Mouse (Mus musculus): ENCODE data around the gene Pfn3. TPM values are rescaled to one million over a fixed set of nuclear protein-coding genes. Genes with fewer than 3 reads are reported as not detected.

Gene Pfn3
- not detected for total RNA-seq (2023)

DNA sequence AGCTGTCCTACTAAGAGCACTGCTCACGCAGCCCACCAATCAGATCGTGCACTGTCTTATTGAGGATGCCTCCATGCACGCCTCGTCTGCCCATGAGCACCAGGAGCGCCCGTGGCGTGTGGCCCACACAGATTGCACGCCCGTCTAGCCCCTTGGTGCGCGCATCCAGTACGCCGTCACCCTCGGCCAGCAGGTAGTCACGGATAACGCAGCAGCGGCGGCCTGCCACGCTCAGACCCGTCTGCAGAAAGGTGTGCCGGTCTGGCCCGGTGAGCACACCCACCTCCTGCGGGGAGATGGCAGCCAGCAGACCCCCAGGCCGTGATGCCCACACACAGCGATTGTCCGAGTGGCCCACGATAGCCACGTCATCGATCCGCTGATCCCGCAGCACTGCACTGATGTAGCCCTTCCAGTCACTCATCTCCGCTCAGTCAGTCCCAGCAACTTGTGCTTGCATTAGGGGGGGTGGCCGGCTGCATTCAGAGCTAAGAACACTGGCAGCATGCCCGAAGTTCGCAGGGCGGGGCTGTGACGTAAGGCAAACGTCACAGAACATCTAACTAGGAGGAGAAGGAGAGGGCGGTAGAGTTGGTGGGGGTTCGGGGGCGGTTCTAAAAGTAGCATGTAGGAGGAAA is at the start of gene Pfn3:
Gene Pfn3 (minus strand): TSS at position 490 of the 638 bp plus-strand sequence.

DNA sequence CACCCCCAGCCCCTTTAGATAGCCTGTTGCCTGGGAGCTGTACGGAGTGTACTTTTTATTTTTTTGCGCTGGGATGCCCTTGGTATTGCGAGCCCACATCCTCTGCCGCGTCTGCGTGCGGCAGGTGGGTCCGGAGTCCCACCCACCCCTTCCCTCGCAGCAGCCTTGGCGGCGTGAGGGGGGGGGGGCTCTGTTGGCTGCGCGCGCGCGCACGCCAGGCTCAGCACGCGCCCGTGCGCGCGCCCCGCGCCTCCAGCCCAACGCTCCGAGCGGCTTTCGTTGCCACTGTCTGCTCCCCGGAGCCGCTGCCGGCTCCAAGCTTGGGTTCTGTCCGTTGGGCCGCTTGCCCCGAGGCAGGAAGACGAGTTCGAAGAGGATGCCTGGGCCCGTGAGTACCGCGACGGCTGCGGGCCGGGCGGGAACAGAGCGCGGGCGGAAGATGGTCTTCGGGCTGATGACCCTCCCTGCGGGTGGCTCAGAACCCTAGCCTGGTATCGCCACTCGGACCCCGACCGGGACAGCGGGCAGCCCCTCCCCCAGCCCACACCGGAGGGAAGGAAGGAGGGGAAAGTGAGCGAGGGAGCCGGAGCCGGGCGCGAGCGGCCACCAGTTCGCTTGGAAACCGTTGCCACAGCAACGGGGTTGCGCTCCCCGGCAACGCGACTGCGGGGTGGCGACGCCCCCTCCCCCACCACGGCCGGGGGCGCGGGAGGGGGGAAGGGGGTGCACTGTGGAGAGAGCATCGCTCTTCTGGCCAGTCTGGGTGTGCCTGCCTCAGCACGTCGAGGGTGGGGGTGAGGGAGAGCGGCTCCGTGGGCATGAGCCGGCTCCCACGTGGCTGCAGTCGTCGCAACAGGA is 49.2 kb upstream of the Pfn3 start, which contains the start of gene Prr7:
Gene Prr7 (plus strand): TSS at position 241 of the 858 bp plus-strand sequence.

DNA sequence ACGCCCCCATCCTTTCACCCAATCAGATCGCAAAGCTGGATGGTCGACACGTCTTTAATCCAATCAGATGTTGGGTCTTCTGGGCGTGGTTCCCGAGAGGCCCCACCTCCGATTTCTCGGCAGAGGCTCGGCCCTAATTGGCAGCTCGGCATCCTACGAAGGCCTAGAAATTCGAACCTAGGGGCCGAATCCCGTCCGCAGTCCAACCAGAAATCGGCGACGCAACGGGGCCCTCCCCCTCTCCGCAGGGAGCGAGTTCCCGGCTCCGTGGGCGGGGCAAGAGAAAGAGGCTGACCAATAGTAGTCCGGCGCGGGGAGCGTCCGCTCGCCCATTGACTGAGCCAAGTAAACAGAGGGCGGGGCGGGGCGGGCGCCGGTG is 29.9 kb upstream of the Pfn3 start, which contains the start of gene Grk6:
Gene Grk6 (plus strand): TSS at position 136 of the 379 bp plus-strand sequence.

DNA sequence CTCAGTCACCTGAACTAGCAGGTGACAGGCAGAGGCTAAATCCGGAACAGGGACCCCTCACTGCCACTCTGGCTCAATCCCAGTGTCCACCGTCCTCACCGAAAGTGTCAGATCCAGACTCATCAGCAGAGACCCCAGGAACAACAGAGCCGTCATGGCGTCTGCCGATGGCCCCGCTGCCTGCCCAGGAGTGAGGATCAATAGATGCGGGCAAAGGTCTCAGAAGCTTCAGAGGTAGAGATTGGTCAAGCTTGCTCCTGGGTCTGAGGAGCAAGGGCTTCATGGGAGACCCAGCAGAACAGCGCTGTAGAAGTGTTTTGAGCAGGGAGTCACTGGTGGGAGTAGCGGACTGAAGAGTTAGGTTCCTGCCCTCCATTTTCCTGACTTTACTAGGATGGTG is 11.6 kb upstream of the Pfn3 start, which contains the start of gene F12:
Gene F12 (minus strand): TSS at position 181 of the 400 bp plus-strand sequence.

DNA sequence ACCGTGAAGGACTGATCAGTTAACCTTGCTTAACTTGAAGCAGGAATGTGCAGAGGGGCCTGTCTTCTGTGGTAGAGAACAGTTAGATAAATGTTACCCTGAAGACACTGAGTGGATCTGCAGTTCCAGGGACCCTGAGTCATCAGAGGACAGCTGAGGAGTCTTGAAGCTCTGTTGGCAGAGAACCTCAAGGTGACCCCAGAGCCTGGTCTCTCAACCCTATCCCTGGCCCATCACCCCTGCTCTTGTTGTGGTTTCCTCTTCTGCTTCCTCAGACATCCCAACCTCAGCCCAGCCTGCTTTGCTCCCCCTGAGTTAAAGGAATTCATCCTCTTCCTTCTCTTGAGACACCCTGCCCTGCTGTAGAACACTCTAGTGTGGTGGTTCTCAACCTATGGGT is 16.9 kb downstream of the Pfn3 start, which contains the start of gene Slc34a1:
Gene Slc34a1 (plus strand): TSS at position 100 of the 400 bp plus-strand sequence.

DNA sequence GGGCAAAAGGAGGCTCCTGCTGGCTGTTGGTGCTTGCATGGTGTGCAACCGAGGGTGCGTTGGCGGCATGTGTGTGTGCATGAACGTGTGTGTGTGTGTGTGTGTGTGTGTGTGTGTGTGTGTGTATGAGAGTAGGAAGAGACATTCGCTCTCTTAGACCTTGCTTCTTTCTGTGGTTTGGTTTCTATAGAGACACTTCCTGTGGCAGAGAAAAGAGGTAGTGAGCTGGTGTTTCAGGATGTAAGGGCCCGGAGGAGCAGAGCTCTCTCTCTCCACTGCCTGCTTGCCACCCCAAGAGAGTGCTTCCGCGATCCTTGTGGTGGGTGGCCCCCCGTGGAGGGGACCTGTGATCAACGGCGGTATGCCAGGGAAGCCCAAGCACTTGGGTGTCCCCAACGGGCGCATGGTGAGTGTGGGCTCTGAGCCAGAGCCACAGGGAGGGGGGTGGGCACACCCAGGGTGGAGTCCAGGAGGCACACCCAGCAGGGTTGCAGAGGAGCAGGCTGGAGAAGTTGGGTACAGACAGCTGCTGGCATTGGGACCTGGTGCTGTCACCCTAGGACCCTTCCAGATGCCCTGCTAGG is 45.4 kb downstream of the Pfn3 start, which contains the start of gene Rgs14:
Gene Rgs14 (plus strand): TSS at position 202 of the 584 bp plus-strand sequence.

Other genes starting within 250 kb of the Pfn3 start
- gene Nsd1, start 205.4 kb downstream of the Pfn3 start, total RNA-seq (2023): 100 to 1,000 TPM; 133 to 136 TPM
- gene Prelid1, start 94.7 kb downstream of the Pfn3 start, total RNA-seq (2023): 100 to 1,000 TPM; 150 to 169 TPM
- 10 to 100 TPM; 50.4 to 51.8 TPM for gene Rab24, start 93.3 kb downstream of the Pfn3 start, total RNA-seq (2023)
- under 1 TPM; 0.36 to 0.52 TPM for gene Mxd3, start 85.4 kb downstream of the Pfn3 start, total RNA-seq (2023)
- gene Lman2, start 52.4 kb downstream of the Pfn3 start, total RNA-seq (2023): 100 to 1,000 TPM; 116 to 125 TPM
- gene Rgs14, start 45.5 kb downstream of the Pfn3 start, total RNA-seq (2023): 10 to 100 TPM; 65.0 to 65.2 TPM
- not detected for gene Slc34a1, start 17.0 kb downstream of the Pfn3 start, total RNA-seq (2023)
- gene F12, start 11.6 kb upstream of the Pfn3 start, total RNA-seq (2023): not detected
- 100 to 1,000 TPM; 149 to 155 TPM for gene Grk6, start 29.8 kb upstream of the Pfn3 start, total RNA-seq (2023)
- 10 to 100 TPM in 1 of 2 experiments, 1 to 10 TPM in 1; 8.6 to 10.9 TPM for gene Prr7, start 49.0 kb upstream of the Pfn3 start, total RNA-seq (2023)
- gene Dbn1, start 72.9 kb upstream of the Pfn3 start, total RNA-seq (2023): 1 to 10 TPM in 1 of 2 experiments, under 1 TPM in 1; 0.71 to 1.3 TPM
- 10 to 100 TPM in 1 of 2 experiments, 1 to 10 TPM in 1; 6.9 to 10.9 TPM for gene Pdlim7, start 98.4 kb upstream of the Pfn3 start, total RNA-seq (2023)
- gene Dok3, start 114.1 kb upstream of the Pfn3 start, total RNA-seq (2023): 100 to 1,000 TPM; 249 to 258 TPM
- 10 to 100 TPM; 59.0 to 60.2 TPM for gene Ddx41, start 121.4 kb upstream of the Pfn3 start, total RNA-seq (2023)
- gene Fam193b, start 155.9 kb upstream of the Pfn3 start, total RNA-seq (2023): 100 to 1,000 TPM in 1 of 2 experiments, 10 to 100 TPM in 1; 90.5 to 104 TPM
- gene Tmed9, start 158.5 kb upstream of the Pfn3 start, total RNA-seq (2023): 10 to 100 TPM; 93.3 to 95.8 TPM
- 10 to 100 TPM; 11.4 to 13.0 TPM for gene B4galt7, start 184.7 kb upstream of the Pfn3 start, total RNA-seq (2023)
- 10 to 100 TPM; 18.6 to 20.4 TPM for gene Caml, start 207.8 kb upstream of the Pfn3 start, total RNA-seq (2023)
- gene Ddx46, start 219.8 kb upstream of the Pfn3 start, total RNA-seq (2023): 10 to 100 TPM; 52.8 to 65.4 TPM

Measured in monocyte, adult 59 days (primary cell).